Mouse (Mus musculus) left cerebral cortex, postnatal 10 days (tissue): ENCODE results near the gene Gm49355. TPM values are rescaled to one million over a fixed set of nuclear protein-coding genes. Genes with fewer than 3 reads are reported as not detected.

Experiments
- total RNA-seq, 2 experiments: library from RNA; stranded (reverse); gene quantifications; 2 replicates each; pipeline ENCODE4 v1.2.3; 2021

Gm49355 gene
- total RNA-seq, 2 experiments from 2014 or later: not detected

Other genes with a start within 250 kb of the Gm49355 start
- gene 3830406C13Rik, start 197 bp downstream of the Gm49355 start, total RNA-seq: 10 to 100 TPM; 29.1 to 32.9 TPM
- gene Fezf2, start 64.2 kb downstream of the Gm49355 start, total RNA-seq: 10 to 100 TPM; 37.2 to 39.5 TPM